Mouse (Mus musculus) Patski (cell line): ENCODE results near the gene Lmbrd2. TPM values are rescaled to one million over a fixed set of nuclear protein-coding genes. Genes with fewer than 3 reads are reported as not detected.

Experiments
- ATAC-seq: fragments of 100-300 bp; one replicate; pipeline ENCODE4 v1.8.0; 2021
- CTCF ChIA-PET: fragments of 350-600 bp; sonication (Branson Sonifier 250); formaldehyde crosslinking; loops from one replicate; lab custom pipeline; 2022; ENCODE audit warnings: inconsistent platforms; lab: Charles Lee
- POLR2A ChIA-PET: fragments of 350-600 bp; sonication (Branson Sonifier 250); formaldehyde crosslinking; loops from one replicate; lab custom pipeline; 2022; ENCODE audit warnings: antibody characterized with exemption, inconsistent platforms; lab: Charles Lee
- DNase-seq: peaks from one replicate; pipeline ENCODE4 v3.0.0-alpha.2; 2011; ENCODE audit warnings: low read depth, low spot score
- H3K27me3 ChIP-seq: fragments of 371-371 bp; one replicate; pipeline ENCODE4 v1.5.1; 2021
- CTCF ChIP-seq: fragments of 100-300 bp; IDR thresholded peaks from one replicate; pipeline ENCODE4 v1.5.1; 2021
- in situ Hi-C: fragments of 300-500 bp; cut with MboI; formaldehyde crosslinking; loops from 3 replicates; pipeline ENCODE4 v1.11.1; 2018; ENCODE audit warnings: low pct_unique_long_range_greater_than_20kb, mixed read lengths
- polyA plus RNA-seq: library from polyadenylated mRNA; unstranded; gene quantifications from one replicate; pipeline ENCODE4 v1.2.3, GENCODE M21; 2021

Lmbrd2 gene
- 23.2 TPM for polyA plus RNA-seq

DNA sequence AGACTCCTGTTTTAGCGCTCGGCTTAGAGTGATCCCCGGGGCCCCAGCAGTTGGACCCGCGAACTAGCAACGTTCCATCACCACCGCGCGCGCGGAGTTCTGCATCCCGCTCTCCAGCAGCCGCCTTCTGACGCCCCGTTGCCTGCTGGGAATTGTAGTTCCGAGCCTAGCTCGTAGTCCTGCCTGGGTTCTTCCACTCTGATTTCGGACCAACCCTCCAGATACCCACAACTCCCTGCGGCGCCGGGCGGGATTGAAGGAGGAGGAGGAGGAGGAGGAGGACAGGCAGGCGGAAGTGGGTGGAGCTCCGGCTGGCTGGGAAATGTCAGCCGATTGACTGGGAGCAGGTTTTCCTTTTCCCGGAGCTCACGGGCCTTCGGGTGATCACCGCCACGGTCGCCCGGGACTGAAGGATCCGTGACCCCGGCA is at the start of gene Lmbrd2:
Gene Lmbrd2, plus strand, starts transcription at position 299 of the 429 bp plus-strand sequence.
- ChIA-PET CTCF (interaction anchor here (1.2 to 1.4 kb wide), 2 partner anchors 13 to 16 kb away, joined by 3 read pairs; no protein-coding TSS in a partner anchor), POLR2A (no interaction called here)
- DNase-seq = peak; percentile 79
- in situ Hi-C loops = no loop called here
- ATAC-seq = peak; percentile 97
- H3K27me3 ChIP-seq = no peaks in the 10 kb centered on the region
- TF ChIP-seq CTCF = no peak

DNA sequence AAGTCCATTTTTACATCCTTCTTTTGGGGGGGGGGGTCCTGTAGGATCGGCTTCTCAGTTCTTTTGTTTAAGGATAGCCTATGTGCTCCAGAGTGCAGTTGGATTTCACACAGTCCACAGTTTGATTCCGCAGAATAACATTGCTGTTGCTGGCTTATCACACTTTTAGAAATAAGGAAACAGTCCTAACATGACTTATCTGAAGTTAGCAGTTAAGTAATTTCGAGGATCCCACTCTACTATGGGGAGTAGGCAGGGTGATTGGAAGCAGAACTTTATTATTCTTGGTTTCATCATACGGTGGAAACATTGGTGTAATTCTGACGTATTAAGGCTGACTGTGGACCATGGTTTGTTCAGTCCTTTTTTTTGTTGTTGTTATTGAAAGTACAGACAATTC is 49.7 kb upstream of the Lmbrd2 start:
- in situ Hi-C loops = no loop called here
- ATAC-seq (no peak), DNase-seq (no peak)
- CTCF ChIA-PET = no interaction called here
- POLR2A ChIA-PET = no interaction called here
- no peaks in the 10 kb centered on the region for H3K27me3 ChIP-seq
- no peak for TF ChIP-seq CTCF

DNA sequence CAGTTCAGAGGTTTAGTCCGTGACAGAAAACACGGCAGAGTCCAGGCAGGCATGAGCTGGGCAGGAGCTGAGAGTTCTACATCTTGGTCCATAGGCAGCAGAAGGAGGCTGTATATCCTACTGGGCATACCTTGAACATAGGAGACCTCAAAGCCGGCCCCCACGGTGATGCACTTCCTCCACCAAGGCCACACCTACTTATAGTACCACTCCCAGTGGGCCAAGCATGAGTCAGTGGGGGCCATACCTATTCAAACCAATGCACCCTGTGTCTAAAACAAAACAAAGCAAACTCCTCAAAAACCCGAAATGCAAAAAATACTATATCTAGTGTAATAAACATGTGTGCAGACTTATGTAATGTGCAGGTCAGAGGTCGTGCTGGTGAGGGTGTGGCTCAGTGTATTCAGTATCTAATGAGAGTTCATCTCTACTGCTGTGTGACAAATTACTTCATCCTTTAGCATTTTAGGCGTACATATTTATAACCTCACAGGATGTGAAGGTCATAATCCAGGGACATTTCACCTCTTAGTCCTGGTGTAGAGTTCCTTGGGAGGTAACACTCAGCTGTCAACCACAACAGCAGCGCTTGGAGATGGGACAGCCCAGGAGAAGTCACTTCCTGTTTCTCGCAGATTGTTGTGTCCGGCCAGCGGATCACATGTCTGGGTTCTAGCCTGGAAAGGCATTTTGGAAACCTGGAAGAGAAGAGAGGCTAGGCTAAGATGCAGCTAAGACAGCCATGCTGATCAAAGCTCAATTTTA is 46.6 kb upstream of the Lmbrd2 start:
- ATAC-seq (no peak), DNase-seq (no peak)
- no peak for TF ChIP-seq CTCF
- H3K27me3 ChIP-seq = no peaks in the 10 kb centered on the region
- in situ Hi-C loops = no loop called here
- CTCF ChIA-PET = no interaction called here
- POLR2A ChIA-PET = no interaction called here

DNA sequence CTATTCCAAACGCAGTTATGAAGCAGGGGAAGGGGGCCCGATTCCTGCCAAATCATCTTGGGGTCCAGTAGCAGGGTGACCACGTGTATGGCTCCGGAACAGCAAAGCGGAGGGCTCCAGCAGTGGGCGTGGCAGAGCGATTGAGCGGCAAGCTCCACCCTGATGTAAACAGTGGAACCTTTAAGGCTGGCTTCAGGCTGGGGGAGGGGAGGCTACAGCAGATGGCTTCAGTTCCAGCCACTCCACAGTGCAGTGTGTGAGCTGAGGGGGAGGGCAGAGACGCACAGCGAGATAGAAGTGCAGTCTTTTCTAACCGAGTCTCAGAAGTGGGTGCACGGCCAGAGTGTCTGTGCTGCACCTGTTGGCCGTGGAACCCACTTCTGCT is 46.0 kb upstream of the Lmbrd2 start:
- no peak for TF ChIP-seq CTCF
- H3K27me3 ChIP-seq = no peaks in the 10 kb centered on the region
- ATAC-seq (no peak), DNase-seq (no peak)
- in situ Hi-C loops = no loop called here
- CTCF ChIA-PET = no interaction called here
- POLR2A ChIA-PET = no interaction called here

DNA sequence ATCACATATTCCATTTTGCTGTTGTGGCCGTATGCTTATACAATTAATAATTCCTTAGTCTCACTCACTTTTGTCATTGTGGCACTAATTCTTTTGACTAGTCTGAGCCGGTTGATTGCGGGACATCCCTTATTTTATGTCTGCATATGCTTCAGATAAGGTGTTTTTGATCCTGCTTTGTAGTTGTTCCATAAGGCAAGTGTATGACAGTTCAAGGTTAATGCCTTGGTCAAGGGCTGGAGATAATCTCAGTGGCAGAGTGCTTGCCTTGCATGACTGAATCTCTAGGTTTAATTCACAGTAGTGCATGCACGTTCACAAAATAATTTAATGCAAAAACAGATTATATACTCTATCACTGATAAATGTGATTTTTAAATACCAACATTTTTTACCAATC is 43.5 kb upstream of the Lmbrd2 start:
- no peak for TF ChIP-seq CTCF
- no peak for ATAC-seq
- in situ Hi-C loops = no loop called here
- POLR2A ChIA-PET = no interaction called here
- CTCF ChIA-PET = no interaction called here
- H3K27me3 ChIP-seq = no peaks in the 10 kb centered on the region
- DNase-seq = no peak

DNA sequence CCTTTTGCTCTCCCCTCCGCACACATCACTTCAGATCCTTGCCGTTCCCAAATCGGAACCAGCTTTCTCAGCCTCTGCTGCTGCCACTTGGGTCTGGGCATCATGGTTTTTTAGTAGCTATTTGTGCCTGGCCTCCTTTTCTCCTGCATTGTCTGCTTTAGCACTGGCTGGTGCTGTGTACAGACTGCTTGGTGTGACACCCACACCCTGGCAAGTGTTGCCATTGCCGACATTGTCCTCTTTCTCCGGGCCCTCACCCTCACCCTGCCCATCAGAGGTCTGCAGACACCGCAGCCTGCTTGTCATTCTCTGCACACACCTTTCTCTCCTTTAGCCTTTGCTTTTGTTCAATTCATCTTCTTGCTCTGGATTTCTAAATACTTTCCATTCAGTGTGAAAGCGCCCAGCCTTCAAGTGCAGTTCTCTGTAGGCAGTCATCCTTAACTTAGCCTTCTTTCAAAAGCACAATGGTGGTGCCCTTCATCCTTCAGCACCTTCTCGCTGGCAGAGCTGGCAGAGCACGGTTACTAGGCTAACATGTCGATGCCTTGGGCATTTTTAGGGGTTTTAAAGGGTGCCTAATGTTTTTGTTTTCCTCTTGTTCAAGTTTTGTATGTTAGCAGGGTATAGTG is 39.8 kb upstream of the Lmbrd2 start:
- CTCF ChIA-PET = interaction anchor here (1.5 to 1.8 kb wide), 2 partner anchors 12 to 13 kb away, joined by 3 to 4 read pairs; no protein-coding TSS in a partner anchor
- no peaks in the 10 kb centered on the region for H3K27me3 ChIP-seq
- DNase-seq (no peak), ATAC-seq (no peak)
- POLR2A ChIA-PET = no interaction called here
- in situ Hi-C loops = no loop called here
- TF ChIP-seq CTCF = no peak

DNA sequence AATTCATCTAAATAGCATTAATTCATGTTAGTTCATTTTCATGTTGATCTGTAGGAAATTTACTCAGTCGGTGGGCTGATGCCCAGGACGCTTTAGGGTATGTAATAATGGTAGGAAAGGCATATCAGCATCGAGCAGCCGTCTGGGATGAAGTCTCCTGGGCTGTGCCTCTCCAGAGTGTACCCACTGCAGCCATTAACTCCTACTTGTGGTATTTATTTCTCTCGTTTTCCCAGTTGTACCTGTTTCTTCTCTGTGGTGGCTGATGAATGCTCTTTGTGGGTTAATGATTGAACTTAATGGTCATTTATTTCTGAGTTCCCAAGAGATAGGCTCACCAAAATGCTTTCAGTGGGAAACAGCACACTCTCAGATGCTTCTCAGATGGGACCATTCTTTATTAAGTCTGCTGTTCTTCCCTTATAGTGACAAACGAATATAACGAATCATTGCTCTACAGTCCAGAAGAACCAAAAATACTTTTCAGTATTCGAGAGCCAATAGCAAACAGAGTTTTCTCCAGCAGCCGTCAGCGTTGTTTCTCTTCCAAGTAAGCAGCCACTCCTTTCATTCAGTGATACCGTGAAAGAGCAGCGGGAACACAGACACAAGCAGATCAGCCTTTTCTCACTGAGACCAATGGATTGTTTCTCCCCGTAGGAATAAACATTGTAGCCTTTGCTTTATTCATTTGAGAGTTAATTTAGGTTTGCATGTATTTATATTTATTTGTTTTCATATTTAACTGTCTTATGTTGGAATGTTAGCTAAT is 33.9 kb upstream of the Lmbrd2 start:
- no peak for TF ChIP-seq CTCF
- ATAC-seq (peak; percentile 31), DNase-seq (no peak)
- in situ Hi-C loops = no loop called here
- ChIA-PET CTCF (no interaction called here), POLR2A (interaction anchor here (1.2 kb wide), 1 partner anchor 28 kb away, joined by 3 read pairs; no protein-coding TSS in a partner anchor)
- H3K27me3 ChIP-seq = no peaks in the 10 kb centered on the region

DNA sequence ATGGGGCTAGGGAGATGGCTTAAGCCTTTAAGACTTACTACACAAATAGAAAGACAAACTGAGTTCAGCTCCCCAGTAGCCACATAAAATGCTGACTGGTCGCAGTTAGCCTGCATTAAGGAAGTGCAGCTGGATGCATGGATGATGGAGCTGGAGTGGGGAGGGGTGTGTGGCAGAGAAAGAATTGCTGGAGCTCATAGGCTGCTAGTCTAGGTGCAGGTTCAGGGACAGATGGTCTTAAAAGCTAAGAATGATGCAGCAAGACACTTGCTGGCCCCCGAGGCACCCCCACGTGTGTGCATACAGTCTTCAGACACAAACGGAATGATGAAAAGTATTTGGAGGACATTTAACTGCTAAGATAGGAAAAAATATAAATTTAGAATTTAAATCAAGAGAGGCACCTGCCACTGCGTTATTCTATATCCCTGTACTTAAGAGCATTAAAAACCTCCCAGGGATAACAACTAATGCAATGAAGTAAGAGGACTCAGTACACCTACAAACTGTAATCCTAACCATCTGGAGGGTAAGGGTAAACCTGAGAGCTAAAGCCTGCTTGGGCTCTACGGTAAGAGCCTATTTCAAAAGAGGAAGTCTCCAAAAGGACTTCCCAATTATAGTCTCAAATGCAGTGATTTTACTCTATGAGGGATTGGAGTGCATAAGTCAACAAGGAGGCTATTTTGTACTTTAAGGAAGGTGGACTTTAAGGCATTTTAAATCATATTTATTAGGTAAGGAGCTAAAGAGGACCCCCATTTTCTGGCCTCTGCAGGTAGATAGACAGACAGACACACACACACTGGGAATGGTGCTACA is 29.6 kb upstream of the Lmbrd2 start:
- ATAC-seq = no peak
- CTCF ChIA-PET = interaction anchor here (1.3 to 3.5 kb wide), 2 partner anchors 9 to 24 kb away, joined by 4 to 14 read pairs; no protein-coding TSS in a partner anchor
- POLR2A ChIA-PET = no interaction called here
- no peaks in the 10 kb centered on the region for H3K27me3 ChIP-seq
- TF ChIP-seq CTCF = no peak
- no peak for DNase-seq
- in situ Hi-C loops = loop anchor here (10.0 kb wide), 1 partner anchor 1204 kb away; no protein-coding TSS in a partner anchor

DNA sequence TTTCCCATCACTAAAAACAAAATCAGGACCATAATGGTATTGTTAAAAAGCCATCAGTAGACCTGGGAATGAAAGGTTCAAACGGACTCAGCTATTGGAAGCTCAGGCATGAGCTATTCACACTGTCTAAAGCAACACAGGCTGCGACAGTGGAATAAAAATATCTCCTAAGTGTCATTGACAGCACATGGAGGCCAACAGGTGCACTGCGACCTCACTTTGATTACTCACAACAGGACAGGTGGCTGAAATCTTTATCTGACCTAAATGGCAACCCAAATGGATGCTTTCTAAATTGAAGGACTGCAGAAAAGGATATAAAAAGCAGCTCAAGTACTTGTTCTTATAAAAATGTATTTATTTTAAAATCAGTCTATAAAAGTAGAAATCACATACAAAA is 28.7 kb upstream of the Lmbrd2 start:
- CTCF ChIA-PET = interaction anchor here (1.3 to 3.5 kb wide), 2 partner anchors 8 to 24 kb away, joined by 4 to 14 read pairs; no protein-coding TSS in a partner anchor
- ATAC-seq = no peak
- POLR2A ChIA-PET = no interaction called here
- in situ Hi-C loops = loop anchor here (10.0 kb wide), 1 partner anchor 1203 kb away; no protein-coding TSS in a partner anchor
- DNase-seq = no peak
- H3K27me3 ChIP-seq = no peaks in the 10 kb centered on the region
- TF ChIP-seq CTCF = no peak
